Mouse (Mus musculus) c-Kit-positive CD71-positive TER-119-negative erythroid progenitor cells, embryonic 14.5 days (primary cell): Measurements from ENCODE around the gene Atg101.
"Not testable (repeated sequence)": the region's sequence is repeated elsewhere in the genome, so short reads cannot be mapped to it uniquely, and the experiment has no call there.

ENCODE experiments used
- DNase-seq: peaks from one replicate; pipeline ENCODE4 v3.0.0-alpha.2; 2013; ENCODE audit warnings: low read depth

The Atg101 gene

DNA sequence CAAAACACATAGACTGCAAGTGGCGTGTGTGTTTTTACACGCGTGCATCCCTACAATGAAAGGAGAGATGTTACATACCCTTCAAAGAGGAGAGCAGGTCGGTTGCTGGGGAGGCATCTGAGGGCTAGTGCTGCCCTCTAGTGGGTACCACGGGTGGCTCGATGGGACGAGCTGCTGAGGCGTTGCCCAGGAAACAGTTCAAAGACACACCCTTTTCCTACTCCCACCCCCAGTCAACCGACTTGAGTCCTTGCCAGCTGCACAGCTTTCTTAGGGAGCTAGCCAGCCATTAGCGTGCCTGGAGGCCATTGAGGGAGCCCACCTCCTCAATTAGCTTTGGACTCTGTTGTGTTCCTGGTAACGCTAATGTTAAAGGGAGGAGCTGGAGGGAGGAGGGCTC lies 31.8 kb downstream of the Atg101 start:
- peak; percentile 62 for DNase-seq

DNA sequence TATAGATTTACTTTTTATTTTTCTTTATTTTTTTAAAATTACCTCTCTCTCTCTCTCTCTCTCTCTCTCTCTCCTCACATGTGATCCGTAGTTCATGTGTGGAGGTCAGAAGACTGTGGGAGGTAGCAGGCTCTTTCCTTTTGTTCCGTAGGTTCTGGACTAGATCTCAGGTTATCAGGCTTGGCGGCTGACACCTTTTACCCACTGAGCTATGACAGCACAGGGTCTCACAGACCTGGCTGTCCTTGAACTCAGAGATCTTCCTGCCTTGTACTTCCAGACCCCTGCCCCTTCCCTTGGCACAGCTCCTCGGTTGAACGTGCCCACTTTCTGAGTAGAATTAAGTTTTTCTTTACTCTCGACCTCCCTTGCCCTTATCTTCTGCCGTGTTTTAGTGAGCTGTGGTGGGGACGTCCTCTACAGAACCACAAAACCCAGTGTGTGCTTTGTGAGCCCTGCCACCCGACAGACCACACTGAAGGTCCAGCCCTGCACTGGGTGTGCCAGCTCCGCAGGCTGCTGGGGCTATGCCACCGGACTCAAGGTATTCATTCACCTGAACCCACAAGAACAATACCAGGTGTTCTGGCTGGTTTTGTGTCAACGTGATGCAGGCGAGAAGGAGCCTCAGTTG lies 32.3 kb downstream of the Atg101 start:
- no peak for DNase-seq

GRCm38 (mm10) chr15:101316913-101317813 lies 33.1 kb downstream of the Atg101 start:
- DNase-seq: no peak

DNA sequence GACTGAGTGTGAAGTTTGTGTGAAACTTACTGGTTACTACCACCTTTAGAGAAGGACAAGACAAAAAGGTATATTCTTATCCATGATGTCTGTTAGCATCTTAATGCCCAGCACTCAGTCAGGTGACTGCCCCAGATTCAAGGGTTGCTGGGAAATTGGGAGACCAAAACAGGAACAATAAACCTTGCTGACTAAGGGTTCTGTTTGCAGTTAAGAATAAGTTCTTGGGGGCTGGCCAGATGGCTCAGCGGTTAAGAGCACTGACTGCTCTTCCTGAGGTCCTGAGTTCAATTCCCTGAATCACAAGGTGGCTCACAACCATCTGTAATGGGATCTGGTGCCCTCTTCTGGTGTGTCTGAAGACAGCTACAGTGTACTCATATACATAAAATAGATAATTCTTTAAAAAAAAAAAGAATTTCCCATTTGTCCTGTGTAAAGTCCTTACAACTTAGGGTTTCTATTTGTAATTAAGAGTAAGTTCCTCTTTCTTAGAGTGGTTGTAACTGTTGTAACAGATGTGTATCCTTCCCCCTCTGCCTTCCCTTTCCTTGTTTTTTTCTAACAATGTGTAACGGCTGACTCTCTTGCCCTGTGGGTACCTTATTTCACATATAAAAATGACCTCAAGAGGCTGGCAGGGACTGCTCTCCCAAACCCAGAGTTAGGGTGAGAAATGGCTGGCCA lies 33.9 kb downstream of the Atg101 start:
- no peak for DNase-seq

DNA sequence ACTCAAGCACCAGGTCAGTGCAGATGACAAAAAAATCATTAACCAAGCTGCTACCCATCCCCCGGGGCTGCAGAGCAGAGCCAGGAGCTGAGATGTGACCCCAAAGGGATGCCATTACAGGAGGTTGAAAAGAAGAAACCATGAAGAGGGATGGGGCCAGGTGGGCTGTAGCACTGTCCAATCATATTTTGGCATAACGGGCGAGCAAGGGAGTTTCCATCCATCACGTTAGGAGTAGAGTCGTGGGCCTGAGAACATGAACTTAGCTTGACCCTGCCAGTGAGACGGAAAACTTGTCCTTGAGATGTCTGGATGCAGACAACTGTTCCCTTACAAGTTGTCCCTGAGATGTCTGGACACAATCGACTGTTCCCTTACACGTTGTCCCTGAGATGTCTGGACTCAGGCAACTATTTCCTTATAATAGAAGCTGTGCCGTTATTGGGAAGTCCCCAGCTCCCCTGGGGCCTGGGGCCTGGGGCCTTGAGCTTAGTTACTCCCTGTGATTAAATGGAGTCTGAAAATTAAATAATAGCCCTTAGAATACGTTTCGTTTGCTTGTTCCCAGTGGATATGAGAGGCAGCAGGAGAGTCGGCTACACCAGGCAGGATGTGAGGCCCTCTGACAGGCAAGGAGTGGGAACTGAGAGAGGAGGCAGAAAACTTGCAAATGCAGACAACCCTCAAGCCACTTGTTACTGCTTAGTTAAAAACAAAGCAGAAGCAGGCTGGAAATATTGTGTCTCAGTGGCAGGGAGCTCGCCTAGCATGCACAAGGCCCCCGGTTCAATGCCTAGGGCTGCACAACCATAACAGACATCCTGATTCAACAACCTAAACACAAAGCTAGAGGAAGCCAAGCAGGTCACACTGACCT lies 35.1 kb downstream of the Atg101 start:
- no peak for DNase-seq

GRCm38 (mm10) chr15:101320010-101320617 lies 36.0 kb downstream of the Atg101 start:
- DNase-seq: no peak

GRCm38 (mm10) chr15:101320618-101321041 lies 36.6 kb downstream of the Atg101 start:
- DNase-seq: no peak

DNA sequence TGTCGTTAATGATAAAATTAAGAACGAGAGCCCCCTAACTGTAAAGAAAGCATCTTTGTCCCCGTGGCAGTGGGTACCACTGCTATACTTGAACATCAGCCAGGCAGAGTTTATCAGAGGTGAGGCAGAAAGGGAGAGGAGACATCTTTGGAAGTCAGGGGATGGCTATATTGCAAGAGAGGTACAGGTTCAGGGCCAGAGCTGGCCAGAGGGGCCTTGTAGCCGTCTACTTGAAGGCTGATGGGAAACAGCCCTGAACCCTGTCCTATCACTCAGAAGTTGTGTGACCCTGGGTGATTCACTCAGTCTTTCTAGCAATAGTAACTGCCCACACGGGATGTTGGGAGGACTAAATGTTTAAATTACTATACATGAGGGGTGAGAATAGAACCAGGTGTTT lies 37.1 kb downstream of the Atg101 start:
- no peak for DNase-seq

- no peak for DNase-seq
Observed at GRCm38 (mm10) chr15:101322106-101322505, 38.0 kb downstream of the Atg101 start.

GRCm38 (mm10) chr15:101322640-101323039 lies 38.6 kb downstream of the Atg101 start:
- no peak for DNase-seq

- DNase-seq: no peak
Observed at GRCm38 (mm10) chr15:101323511-101323910, 39.4 kb downstream of the Atg101 start.

DNA sequence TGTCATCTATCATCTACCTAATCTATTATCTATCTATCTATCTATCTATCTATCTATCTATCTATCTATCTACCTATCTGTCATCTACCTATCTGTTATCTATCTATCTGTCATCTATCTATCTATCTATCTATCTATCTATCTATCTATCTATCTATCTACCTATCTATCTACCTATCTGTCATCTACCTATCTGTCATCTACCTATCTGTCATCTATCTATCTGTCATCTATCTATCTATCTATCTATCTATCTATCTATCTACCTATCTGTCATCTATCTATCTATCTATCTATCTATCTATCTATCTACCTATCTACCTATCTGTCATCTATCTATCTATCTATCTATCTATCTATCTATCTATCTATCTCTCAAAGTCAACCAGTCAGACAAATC lies 40.3 kb downstream of the Atg101 start:
- not testable (repeated sequence) for DNase-seq

DNA sequence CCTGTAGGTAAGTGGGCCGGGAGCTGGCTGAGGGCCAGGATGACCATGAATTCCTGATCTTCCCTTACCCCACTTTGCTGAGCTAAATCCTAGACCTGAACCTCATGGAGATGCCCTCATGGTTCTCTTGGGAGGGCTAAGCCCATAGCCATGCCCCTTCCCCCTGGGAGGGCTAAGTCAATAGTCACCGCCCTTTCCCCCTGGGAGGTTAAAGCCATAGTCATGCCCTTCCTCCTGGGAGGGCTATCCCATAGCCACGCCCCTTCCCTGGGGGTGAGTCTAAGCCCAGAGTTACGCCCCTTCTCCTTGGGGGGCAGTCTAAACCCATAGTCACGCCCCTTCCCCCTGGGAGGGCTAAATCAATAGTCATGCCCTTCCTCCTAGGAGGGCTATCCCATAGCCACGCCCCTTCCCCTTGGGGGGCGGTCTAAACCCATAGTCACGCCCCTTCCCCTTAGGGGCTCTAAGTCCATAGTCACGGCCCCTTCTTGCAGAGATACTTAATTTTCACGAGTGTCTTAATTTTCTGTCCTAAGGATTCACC lies 42.0 kb downstream of the Atg101 start:
- DNase-seq: no peak

- peak; percentile 37 for DNase-seq
Observed at GRCm38 (mm10) chr15:101327282-101327681, 43.2 kb downstream of the Atg101 start.

GRCm38 (mm10) chr15:101328876-101329563 lies 44.9 kb downstream of the Atg101 start:
- DNase-seq: no peak

DNA sequence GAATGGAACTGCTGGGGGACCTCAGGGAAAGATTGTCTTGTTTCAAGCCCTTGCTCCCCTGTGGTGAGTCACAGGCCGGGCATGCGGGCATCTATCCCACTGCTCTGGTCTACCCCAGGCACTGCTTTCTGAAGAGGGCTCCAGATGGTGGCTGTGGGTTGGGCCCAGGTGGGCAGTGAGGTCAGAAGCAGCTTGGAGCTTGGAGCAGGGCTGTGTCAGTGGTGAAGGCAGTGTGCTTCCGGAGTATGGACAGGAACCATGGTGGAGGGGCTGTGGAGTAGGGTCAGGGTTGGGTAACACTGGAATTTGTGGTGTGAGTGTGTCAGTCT lies 45.5 kb downstream of the Atg101 start:
- DNase-seq: no peak

DNA sequence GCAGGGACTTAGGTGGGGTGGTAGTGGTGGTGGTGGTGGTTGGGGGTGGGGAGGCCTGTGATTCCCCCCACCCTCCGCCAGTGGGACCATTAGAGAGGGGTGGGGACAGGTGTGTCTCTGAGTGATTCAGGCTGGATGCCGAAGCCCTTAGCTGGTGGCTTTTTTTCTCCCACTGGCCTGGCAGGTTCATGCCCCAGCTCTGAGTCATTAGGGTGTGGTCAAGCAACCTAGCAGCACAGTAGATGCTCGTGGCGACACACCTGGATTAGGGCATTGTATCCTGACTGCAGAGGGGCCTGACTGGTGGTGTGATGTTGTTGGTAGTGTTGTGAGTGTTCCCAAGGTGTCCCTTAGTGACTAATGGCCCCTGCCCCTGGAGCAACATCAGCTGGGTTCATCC lies 47.0 kb downstream of the Atg101 start:
- no peak for DNase-seq

DNA sequence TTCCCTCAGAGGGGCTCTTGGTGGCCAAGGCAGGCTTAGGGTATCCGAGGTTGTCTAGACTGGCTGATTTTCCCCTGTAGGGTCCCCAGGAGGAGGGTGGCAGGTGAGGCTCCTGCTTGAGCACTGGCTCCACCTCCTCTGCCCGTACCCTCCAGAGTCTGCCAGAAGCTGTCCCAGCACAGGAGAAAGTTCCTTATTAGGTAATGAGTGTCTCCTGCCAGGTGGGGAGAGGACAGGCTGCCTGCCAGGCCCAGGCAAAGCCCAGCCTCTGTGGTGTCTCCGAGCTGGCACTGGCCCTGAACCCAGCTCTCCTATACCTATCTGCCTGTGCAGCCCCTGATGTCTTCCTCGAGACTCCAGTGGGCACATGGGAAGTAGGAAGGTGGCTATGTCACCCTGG lies 48.3 kb downstream of the Atg101 start:
- DNase-seq: no peak

DNA sequence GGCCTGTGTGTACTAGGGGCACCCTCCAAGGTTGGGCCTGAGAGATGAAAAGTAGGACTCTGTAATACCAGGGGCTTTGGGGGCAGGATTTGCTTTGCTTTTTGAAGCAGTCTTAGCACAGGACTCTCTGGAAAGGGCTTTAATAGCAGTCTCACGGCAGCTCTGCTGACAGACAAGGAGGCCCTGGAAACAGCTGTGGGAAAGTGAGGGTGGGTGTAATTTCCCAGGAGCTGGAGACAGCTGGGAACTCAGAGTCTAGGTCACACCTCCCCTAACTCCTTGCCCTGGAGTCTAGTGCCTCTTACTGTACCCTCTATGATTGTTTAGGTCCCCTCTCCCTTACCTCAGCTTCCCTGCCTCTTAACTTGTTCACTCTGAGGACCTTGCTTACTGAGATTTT lies 49.1 kb downstream of the Atg101 start:
- no peak for DNase-seq

GRCm38 (mm10) chr15:101333648-101334047 lies 49.6 kb downstream of the Atg101 start:
- no peak for DNase-seq
